Mouse (Mus musculus): ENCODE data around the gene Ppp4c. TPM values are rescaled to one million over a fixed set of nuclear protein-coding genes. Genes with fewer than 3 reads are reported as not detected.
"Not testable (repeated sequence)": the region's sequence is repeated elsewhere in the genome, so short reads cannot be mapped to it uniquely, and the experiment has no call there.

Gene Ppp4c
- total RNA-seq, 2 experiments from 2014 or later = 43.5 to 46.7 TPM

- ATAC-seq (replicated peaks; ENCODE audit: low FRiP score, poor library complexity, severe bottlenecking) = no peak
These were observed 7.8 kb downstream of the Ppp4c start for GRCm38 (mm10) chr7:126784469-126784868.

- no peak for ATAC-seq (replicated peaks; ENCODE audit: low FRiP score, poor library complexity, severe bottlenecking)
These were observed 9.6 kb downstream of the Ppp4c start for GRCm38 (mm10) chr7:126782693-126783092.

GRCm38 (mm10) chr7:126781661-126782370 is 10.5 kb downstream of the Ppp4c start:
- ATAC-seq (replicated peaks; ENCODE audit: low FRiP score, poor library complexity, severe bottlenecking) = no peak

- ATAC-seq (replicated peaks; ENCODE audit: low FRiP score, poor library complexity, severe bottlenecking) = no peak
These were observed 11.2 kb downstream of the Ppp4c start, which contains the start of gene Tbx6 for GRCm38 (mm10) chr7:126780971-126781635. TSS of gene Tbx6 (plus strand) at chr7:126781483.

GRCm38 (mm10) chr7:126779983-126780970 is 12.0 kb downstream of the Ppp4c start:
- ATAC-seq (replicated peaks; ENCODE audit: low FRiP score, poor library complexity, severe bottlenecking) = peak; percentile 52

GRCm38 (mm10) chr7:126779101-126779500 is 13.2 kb downstream of the Ppp4c start:
- not testable (repeated sequence) for ATAC-seq (replicated peaks; ENCODE audit: low FRiP score, poor library complexity, severe bottlenecking)

GRCm38 (mm10) chr7:126778147-126778546 is 14.1 kb downstream of the Ppp4c start:
- no peak for ATAC-seq (replicated peaks; ENCODE audit: low FRiP score, poor library complexity, severe bottlenecking)

- ATAC-seq (replicated peaks; ENCODE audit: low FRiP score, poor library complexity, severe bottlenecking) = peak; percentile 23
These were observed 14.8 kb downstream of the Ppp4c start for GRCm38 (mm10) chr7:126777476-126777875.

GRCm38 (mm10) chr7:126776598-126777057 is 15.7 kb downstream of the Ppp4c start, which contains the start of gene Ypel3:
TSS of gene Ypel3 (plus strand) at chr7:126776955.
- ATAC-seq (replicated peaks; ENCODE audit: low FRiP score, poor library complexity, severe bottlenecking) = peak; percentile 91

- ATAC-seq (replicated peaks; ENCODE audit: low FRiP score, poor library complexity, severe bottlenecking) = no peak
These were observed 16.4 kb downstream of the Ppp4c start for GRCm38 (mm10) chr7:126775978-126776234.

GRCm38 (mm10) chr7:126775185-126775977 is 16.9 kb downstream of the Ppp4c start:
- ATAC-seq (replicated peaks; ENCODE audit: low FRiP score, poor library complexity, severe bottlenecking) = no peak

- no peak for ATAC-seq (replicated peaks; ENCODE audit: low FRiP score, poor library complexity, severe bottlenecking)
These were observed 17.8 kb downstream of the Ppp4c start for GRCm38 (mm10) chr7:126774463-126774862.

- ATAC-seq (replicated peaks; ENCODE audit: low FRiP score, poor library complexity, severe bottlenecking) = no peak
These were observed 18.9 kb downstream of the Ppp4c start for GRCm38 (mm10) chr7:126773351-126773750.

- ATAC-seq (replicated peaks; ENCODE audit: low FRiP score, poor library complexity, severe bottlenecking) = no peak
These were observed 21.5 kb downstream of the Ppp4c start for GRCm38 (mm10) chr7:126770784-126771183.

- no peak for ATAC-seq (replicated peaks; ENCODE audit: low FRiP score, poor library complexity, severe bottlenecking)
These were observed 25.3 kb downstream of the Ppp4c start for GRCm38 (mm10) chr7:126767001-126767400.

GRCm38 (mm10) chr7:126766201-126766600 is 26.1 kb downstream of the Ppp4c start, which contains the start of gene Gdpd3:
TSS of gene Gdpd3 (plus strand) at chr7:126766334.
- peak; percentile 83 for ATAC-seq (replicated peaks; ENCODE audit: low FRiP score, poor library complexity, severe bottlenecking)

GRCm38 (mm10) chr7:126765540-126765939 is 26.8 kb downstream of the Ppp4c start:
- 0 out of 2 replicates have a peak, but pooled peaks have one; percentile 17 for ATAC-seq (replicated peaks; ENCODE audit: low FRiP score, poor library complexity, severe bottlenecking)

GRCm38 (mm10) chr7:126762471-126763008 is 29.8 kb downstream of the Ppp4c start:
- no peak for ATAC-seq (replicated peaks; ENCODE audit: low FRiP score, poor library complexity, severe bottlenecking)

- no peak for ATAC-seq (replicated peaks; ENCODE audit: low FRiP score, poor library complexity, severe bottlenecking)
These were observed 30.7 kb downstream of the Ppp4c start for GRCm38 (mm10) chr7:126761529-126762067.

All from erythroblast, adult 5-6 weeks (primary cell).